Mouse (Mus musculus) R1 (cell line): Measurements from ENCODE around the gene Olfr517.

Experiments used
- DNase-seq: peaks from one replicate; pipeline ENCODE4 v3.0.0-alpha.2; 2018; ENCODE audit warnings: low read depth, low spot score

The Olfr517 gene

DNA sequence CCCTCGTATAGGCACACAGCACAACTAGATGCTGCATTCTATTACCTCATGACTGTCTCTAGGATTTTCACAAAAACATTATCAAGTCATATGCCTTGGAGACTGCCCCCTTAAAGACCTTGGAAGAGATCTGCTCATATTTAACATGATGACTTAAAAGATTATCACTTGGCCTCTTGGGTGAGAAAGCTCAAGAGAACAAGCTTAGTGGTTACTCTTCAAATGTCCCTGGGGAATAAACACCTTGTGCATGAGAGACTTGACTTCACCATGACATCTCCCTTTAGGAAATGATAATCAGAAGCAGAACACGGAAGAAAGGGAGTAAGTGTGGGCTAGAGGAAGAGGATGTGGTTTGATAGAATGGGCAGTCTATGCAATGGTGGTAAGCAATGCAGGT is at the start of gene Olfr517:
Gene Olfr517, minus strand, starts transcription at position 101 of the 400 bp plus-strand sequence.
- DNase-seq, result no peak

GRCm38 (mm10) chr7:108903969-108904368 is 31.8 kb upstream of the Olfr517 start:
- no peak for DNase-seq

GRCm38 (mm10) chr7:108894320-108894719 is 22.1 kb upstream of the Olfr517 start, which contains the start of gene Olfr519:
Gene Olfr519 (minus strand): TSS chr7:108894420.
- DNase-seq, result no peak

- DNase-seq, result no peak
Measured at GRCm38 (mm10) chr7:108884906-108885305, 12.7 kb upstream of the Olfr517 start, which contains the start of gene Olfr518. Gene Olfr518 (minus strand): TSS chr7:108885006.

GRCm38 (mm10) chr7:108850429-108850828 is 21.8 kb downstream of the Olfr517 start, which contains the start of gene Olfr516:
Gene Olfr516 (minus strand): TSS chr7:108850529.
- no peak for DNase-seq

GRCm38 (mm10) chr7:108825897-108826296 is 46.3 kb downstream of the Olfr517 start, which contains the start of gene Olfr514:
Gene Olfr514 (minus strand): TSS chr7:108825997.
- DNase-seq, result no peak
